Mouse (Mus musculus): ENCODE measurements at regions not wholly inside any gene's neighbourhood (a gene's known extent, or its start where the extent isn't known, plus 50 kb on each side); places are given as distances from the start of the nearest gene placed in this dataset.

- Histone ChIP-seq H3K27me3 (replicated peaks) (no peaks in the 10 kb centered on the region; the same call in 1 of the 2 replicates), H3K36me3 (no peaks in the 10 kb centered on the region), H3K9me3 (replicated peaks) (no peaks in the 10 kb centered on the region), H3K4me1 (no peaks in the 10 kb centered on the region; the same call in 1 of the 2 replicates), H3K27ac (replicated peaks) (no peak overlapping the region), H3K4me3 (replicated peaks) (no peak overlapping the region), H3K4me2 (no peak overlapping the region), H3K9ac (replicated peaks) (no peak overlapping the region)
- 42% methylated on average over 4 of the region's 4 CpGs for WGBS
- ATAC-seq (ENCODE audit: low FRiP score): no peak
Measured at GRCm38 (mm10) chr9:60968281-60969031, 174.1 kb downstream of the Uaca start.

- ATAC-seq (ENCODE audit: low FRiP score): no peak
- Histone ChIP-seq H3K9me3 (replicated peaks) (no peaks in the 10 kb centered on the region), H3K9ac (replicated peaks) (no peak overlapping the region), H3K4me2 (no peak overlapping the region), H3K4me3 (replicated peaks) (no peak overlapping the region), H3K27ac (replicated peaks) (no peak overlapping the region), H3K36me3 (no peaks in the 10 kb centered on the region), H3K4me1 (no peaks in the 10 kb centered on the region; the same call in 1 of the 2 replicates), H3K27me3 (replicated peaks) (no peaks in the 10 kb centered on the region; the same call in 1 of the 2 replicates)
- 68% methylated on average over 9 of the region's 9 CpGs for WGBS
Measured at GRCm38 (mm10) chr9:60972201-60972910, 178.0 kb downstream of the Uaca start.

GRCm38 (mm10) chr9:60974546-60974945, 180.2 kb downstream of the Uaca start:
- Histone ChIP-seq H3K4me3 (replicated peaks) (no peak overlapping the region), H3K27me3 (replicated peaks) (no peaks in the 10 kb centered on the region; the same call in 1 of the 2 replicates), H3K27ac (replicated peaks) (no peak overlapping the region), H3K9ac (replicated peaks) (no peak overlapping the region), H3K4me1 (no peaks in the 10 kb centered on the region), H3K36me3 (no peaks in the 10 kb centered on the region), H3K4me2 (no peak overlapping the region), H3K9me3 (replicated peaks) (no peaks in the 10 kb centered on the region)
- WGBS: 88% methylated on average over 1 of the region's 1 CpGs
- ATAC-seq (ENCODE audit: low FRiP score): no peak

- Histone ChIP-seq H3K9ac (replicated peaks) (no peak overlapping the region), H3K27ac (replicated peaks) (no peak overlapping the region), H3K27me3 (replicated peaks) (peaks cover 4% of the 10 kb centered on the region; the same call in 1 of the 2 replicates), H3K4me2 (no peak overlapping the region; the same call in 1 of the 2 replicates), H3K9me3 (replicated peaks) (no peaks in the 10 kb centered on the region), H3K36me3 (no peaks in the 10 kb centered on the region), H3K4me3 (replicated peaks) (no peak overlapping the region), H3K4me1 (peaks cover 6% of the 10 kb centered on the region; the same call in 1 of the 2 replicates)
- no peak for ATAC-seq (ENCODE audit: low FRiP score)
- WGBS: 47% methylated on average over 13 of the region's 13 CpGs
Measured at GRCm38 (mm10) chr9:60982383-60983085, 188.2 kb downstream of the Uaca start.

- Histone ChIP-seq H3K9me3 (replicated peaks) (no peaks in the 10 kb centered on the region), H3K27me3 (replicated peaks) (peaks cover 4% of the 10 kb centered on the region; the same call in 1 of the 2 replicates), H3K36me3 (no peaks in the 10 kb centered on the region), H3K9ac (replicated peaks) (no peak overlapping the region), H3K4me3 (replicated peaks) (no peak overlapping the region), H3K4me1 (peaks cover 6% of the 10 kb centered on the region; the same call in 1 of the 2 replicates), H3K4me2 (no peak overlapping the region), H3K27ac (replicated peaks) (no peak overlapping the region)
- no peak for ATAC-seq (ENCODE audit: low FRiP score)
- 70% methylated on average over 5 of the region's 5 CpGs for WGBS
Measured at GRCm38 (mm10) chr9:60983246-60983645, 188.9 kb downstream of the Uaca start.

GRCm38 (mm10) chr9:60988113-60988512, 193.8 kb downstream of the Uaca start:
- H3K4me1 ChIP-seq: peaks cover 11% of the 10 kb centered on the region; the same call in 1 of the 2 replicates
- no peak overlapping the region for H3K4me3 ChIP-seq (replicated peaks)
- H3K36me3 ChIP-seq: no peaks in the 10 kb centered on the region
- H3K27ac ChIP-seq (replicated peaks): no peak overlapping the region
- no peak overlapping the region for H3K4me2 ChIP-seq
- H3K9me3 ChIP-seq (replicated peaks): no peaks in the 10 kb centered on the region
- no peak for ATAC-seq (ENCODE audit: low FRiP score)
- peaks cover 4% of the 10 kb centered on the region; the same call in 1 of the 2 replicates for H3K27me3 ChIP-seq (replicated peaks)
- no peak overlapping the region for H3K9ac ChIP-seq (replicated peaks)
- WGBS: 54% methylated on average over 4 of the region's 4 CpGs

- Histone ChIP-seq H3K9ac (replicated peaks) (no peak overlapping the region), H3K27me3 (replicated peaks) (no peaks in the 10 kb centered on the region; the same call in 1 of the 2 replicates), H3K9me3 (replicated peaks) (no peaks in the 10 kb centered on the region), H3K4me2 (peak overlapping the region; percentile 11; the same call in 1 of the 2 replicates), H3K27ac (replicated peaks) (no peak overlapping the region; the same call in 1 of the 2 replicates), H3K36me3 (no peaks in the 10 kb centered on the region), H3K4me1 (peaks cover 11% of the 10 kb centered on the region; the same call in 1 of the 2 replicates), H3K4me3 (replicated peaks) (no peak overlapping the region)
- no peak for ATAC-seq (ENCODE audit: low FRiP score)
- WGBS: 46% methylated on average over 13 of the region's 13 CpGs
Measured at GRCm38 (mm10) chr9:60989670-60990391, 195.5 kb downstream of the Uaca start.

GRCm38 (mm10) chr9:60991509-60991908, 197.2 kb downstream of the Uaca start:
- Histone ChIP-seq H3K9me3 (replicated peaks) (no peaks in the 10 kb centered on the region), H3K36me3 (no peaks in the 10 kb centered on the region), H3K9ac (replicated peaks) (no peak overlapping the region), H3K4me3 (replicated peaks) (no peak overlapping the region), H3K27ac (replicated peaks) (no peak overlapping the region), H3K4me2 (no peak overlapping the region), H3K4me1 (peaks cover 11% of the 10 kb centered on the region; the same call in 1 of the 2 replicates), H3K27me3 (replicated peaks) (no peaks in the 10 kb centered on the region; the same call in 1 of the 2 replicates)
- no peak for ATAC-seq (ENCODE audit: low FRiP score)
- WGBS: 75% methylated on average over 5 of the region's 5 CpGs

GRCm38 (mm10) chr9:60993661-60994060, 199.3 kb downstream of the Uaca start:
- no peaks in the 10 kb centered on the region for H3K9me3 ChIP-seq (replicated peaks)
- peaks cover 11% of the 10 kb centered on the region; the same call in 1 of the 2 replicates for H3K4me1 ChIP-seq
- no peaks in the 10 kb centered on the region for H3K36me3 ChIP-seq
- no peak overlapping the region for H3K4me3 ChIP-seq (replicated peaks)
- ATAC-seq (ENCODE audit: low FRiP score): no peak
- peaks cover 7% of the 10 kb centered on the region; the same call in 1 of the 2 replicates for H3K27me3 ChIP-seq (replicated peaks)
- WGBS: 79% methylated on average over 8 of the region's 8 CpGs
- H3K27ac ChIP-seq (replicated peaks): no peak overlapping the region
- H3K4me2 ChIP-seq: no peak overlapping the region
- no peak overlapping the region for H3K9ac ChIP-seq (replicated peaks)

GRCm38 (mm10) chr9:60995096-60995495, 200.8 kb downstream of the Uaca start:
- ATAC-seq (ENCODE audit: low FRiP score): no peak
- Histone ChIP-seq H3K36me3 (no peaks in the 10 kb centered on the region), H3K27me3 (replicated peaks) (peaks cover 10% of the 10 kb centered on the region; the same call in 1 of the 2 replicates), H3K9ac (replicated peaks) (no peak overlapping the region), H3K4me1 (peaks cover 7% of the 10 kb centered on the region; the same call in 1 of the 2 replicates), H3K4me3 (replicated peaks) (no peak overlapping the region), H3K9me3 (replicated peaks) (no peaks in the 10 kb centered on the region), H3K4me2 (no peak overlapping the region), H3K27ac (replicated peaks) (no peak overlapping the region)
- 71% methylated on average over 6 of the region's 6 CpGs for WGBS
